Mouse (Mus musculus): ENCODE measurements around the gene Rapgef6.

DNA sequence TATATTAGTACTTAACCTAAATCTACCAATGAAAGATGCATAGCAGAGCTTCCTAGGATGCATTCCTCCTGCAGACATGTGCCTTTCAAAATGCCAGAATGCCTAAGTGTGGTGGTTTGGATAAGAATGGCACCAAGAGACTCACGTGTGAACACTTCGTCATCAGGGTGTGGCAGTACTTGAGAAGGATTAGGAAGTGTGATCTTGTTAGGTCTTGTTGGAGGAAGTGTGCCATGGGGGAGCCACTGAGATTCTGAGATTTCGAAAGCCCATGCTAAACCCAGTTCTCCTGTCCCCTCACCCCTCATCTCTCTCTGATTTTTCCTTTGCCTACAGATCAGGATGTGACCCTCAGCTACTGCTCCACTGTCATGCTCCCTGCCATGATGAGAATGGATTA, 206.7 kb downstream of the Rapgef6 start:
- no peak for TF ChIP-seq POLR2A (IDR thresholded peaks at IDR 0.05; ENCODE audit: low read depth, low read length)
- no peak for TF ChIP-seq CTCF (conservative IDR thresholded peaks at IDR 0.05; ENCODE audit: insufficient read depth, insufficient read length, low read depth, low read length)

All from kidney, adult 2 months (tissue).